Mouse (Mus musculus) hematopoietic multipotent progenitor cell, adult 10-12 weeks (in vitro differentiated cells): Measurements from ENCODE around the gene Pkd1. TPM values are rescaled to one million over a fixed set of nuclear protein-coding genes. Genes with fewer than 3 reads are reported as not detected.

ENCODE experiments used
- polyA plus RNA-seq: library from polyadenylated mRNA; stranded (reverse); fragments of >175 nt; gene quantifications from 2 replicates; pipeline ENCODE4 v1.2.3, GENCODE M21; 2012; ENCODE audit warnings: low replicate concordance

Pkd1 gene
- polyA plus RNA-seq = 24.7 and 24.9 TPM in 2 replicates

DNA sequence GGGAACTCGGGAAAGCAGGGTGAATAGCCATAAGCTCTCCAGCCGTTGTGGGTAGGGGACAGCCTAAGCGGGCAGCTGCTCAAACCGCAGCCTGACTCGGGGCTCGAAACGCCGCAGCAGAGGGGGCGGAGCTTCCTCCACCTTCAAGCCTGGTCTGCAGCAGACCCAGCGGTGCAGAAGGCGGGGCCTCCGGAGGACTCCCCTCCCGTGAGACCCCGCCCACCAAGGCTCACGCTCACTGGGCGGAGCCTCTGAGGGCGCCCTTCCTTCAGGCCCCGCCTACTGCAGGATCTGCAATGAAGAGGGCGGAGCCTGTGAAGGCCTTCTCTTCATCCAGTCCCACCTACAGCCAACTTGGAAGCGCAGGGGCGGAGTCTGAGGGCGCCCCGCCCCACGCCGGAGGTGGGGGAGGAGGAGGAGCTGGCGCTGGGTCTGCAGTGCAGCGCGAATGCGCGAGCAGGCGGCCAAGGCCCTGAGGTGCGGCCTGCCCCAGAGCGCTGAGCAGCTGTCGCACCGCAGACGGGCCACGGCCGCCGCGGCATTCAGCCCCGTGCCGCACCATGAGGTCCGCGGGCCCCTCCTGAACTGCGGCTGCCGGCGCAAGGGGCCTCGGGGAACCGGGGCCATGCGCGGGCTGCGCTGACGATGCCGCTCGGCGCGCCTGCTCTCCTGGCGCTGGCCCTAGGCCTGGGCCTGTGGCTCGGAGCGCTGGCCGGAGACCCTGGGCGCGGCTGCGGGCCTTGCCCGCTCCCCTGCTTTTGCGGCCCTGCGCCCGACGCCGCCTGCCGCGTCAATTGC lies at the start of gene Pkd1:
Gene Pkd1, plus strand, starts transcription at position 217 of the 798 bp plus-strand sequence.

DNA sequence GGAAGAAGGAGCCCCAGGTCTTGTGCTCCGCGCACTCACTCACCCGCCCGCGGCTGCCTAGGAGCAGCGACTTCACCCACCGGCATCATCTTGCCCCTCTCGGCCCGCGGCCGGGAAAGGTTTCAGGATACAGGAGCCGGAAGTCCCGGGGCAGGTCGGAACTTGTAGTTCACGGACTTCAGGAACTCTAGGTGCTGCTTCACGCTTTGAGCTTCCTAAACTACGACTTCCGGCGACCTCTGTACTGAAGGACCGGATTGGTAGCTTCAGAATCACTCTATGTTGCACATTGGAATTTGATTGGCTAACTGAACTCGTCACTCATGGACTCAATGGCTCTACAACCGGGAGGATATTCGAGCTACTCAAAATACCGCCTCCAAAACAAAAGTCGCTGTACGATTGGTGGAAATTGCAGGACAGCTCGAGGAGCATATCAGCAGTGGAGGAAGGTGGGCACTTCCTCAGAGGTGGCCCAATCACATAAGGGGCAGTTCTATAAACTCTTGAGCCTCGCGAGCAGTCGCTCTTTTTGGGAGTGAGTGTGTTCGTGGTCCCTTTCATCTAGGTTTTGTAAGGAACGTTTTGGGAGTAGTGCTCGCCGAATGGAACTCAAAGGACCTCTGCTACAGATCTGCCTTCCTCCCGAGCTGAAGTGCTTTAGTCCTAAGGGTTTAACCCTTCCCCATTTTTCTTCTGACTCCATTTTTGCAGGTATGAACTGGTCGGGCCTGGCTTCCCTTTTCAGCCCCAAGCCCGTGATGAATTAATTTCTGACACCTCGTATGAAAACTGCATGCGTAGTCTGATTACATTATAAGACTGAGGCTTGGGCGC lies 21.7 kb upstream of the Pkd1 start, which contains the start of gene Traf7:
Gene Traf7, minus strand, starts transcription at position 216 of the 837 bp plus-strand sequence.

DNA sequence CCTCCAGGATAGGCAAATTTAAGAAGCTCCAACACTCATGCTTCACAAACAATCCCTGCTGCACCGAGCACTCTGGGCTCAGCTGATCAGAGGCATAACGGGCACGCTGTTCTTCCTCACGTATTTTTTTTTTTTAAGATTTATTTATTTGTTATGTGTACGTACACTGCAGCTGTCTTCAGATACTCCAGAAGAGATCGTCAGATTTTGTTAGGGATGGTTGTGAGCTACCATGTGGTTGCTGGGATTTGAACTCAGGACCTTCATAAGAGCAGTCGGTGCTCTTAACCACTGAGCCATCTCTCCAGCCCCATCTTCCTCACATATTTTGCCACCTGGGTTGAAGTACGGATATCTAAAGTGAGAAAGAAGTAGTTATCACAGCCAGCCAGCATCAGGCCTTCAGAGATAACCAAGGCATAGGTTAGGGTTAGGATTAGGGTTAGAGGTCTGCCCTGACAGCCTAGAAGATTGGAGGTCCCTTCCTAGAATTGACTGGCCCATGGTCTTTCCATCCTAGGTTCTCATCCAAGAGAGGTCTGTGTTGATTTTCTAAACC lies 15.4 kb upstream of the Pkd1 start, which contains the start of gene Rab26:
Gene Rab26, minus strand, starts transcription at position 51 of the 559 bp plus-strand sequence.

DNA sequence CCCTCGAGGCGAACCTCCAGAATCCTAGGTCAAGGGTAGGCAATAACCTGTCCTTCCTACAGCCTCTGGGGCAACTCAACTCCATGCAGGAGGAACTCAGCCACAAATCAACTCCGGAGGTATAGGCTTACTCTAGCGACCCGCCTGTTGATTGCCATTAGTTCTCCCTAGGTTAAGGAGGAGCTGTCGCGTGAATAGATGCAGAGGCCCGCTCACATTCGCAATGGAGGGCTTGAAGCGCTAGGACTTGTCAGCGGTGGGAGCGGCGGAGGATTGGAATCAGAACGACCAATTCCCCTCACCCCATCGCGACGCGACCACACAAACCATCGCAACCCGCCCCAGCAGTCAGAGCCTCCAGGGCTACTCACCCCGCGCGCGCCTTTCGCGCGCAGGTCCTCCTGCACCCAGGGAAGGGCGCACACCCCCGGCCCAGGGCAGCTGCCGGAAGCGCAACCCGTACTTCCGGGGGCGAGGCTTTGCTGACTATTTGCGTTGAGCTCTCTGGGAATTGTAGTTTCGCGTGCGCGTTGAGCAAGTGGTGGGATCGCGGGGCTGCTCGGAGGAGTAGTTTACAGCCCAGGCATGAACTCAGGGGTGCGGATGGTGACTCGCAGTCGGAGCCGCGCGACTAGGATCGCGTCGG lies 82.7 kb downstream of the Pkd1 start, which contains the start of the genes Tsc2 and Nthl1:
Gene Tsc2, minus strand, starts transcription at position 464 of the 646 bp plus-strand sequence.
Gene Nthl1, plus strand, starts transcription at position 514 of the 646 bp plus-strand sequence.

Other genes starting within 250 kb of the Pkd1 start
- not detected in 2 replicates for gene Abca17, start 198.8 kb upstream of the Pkd1 start, polyA plus RNA-seq
- 21.5 and 52.7 TPM in 2 replicates for gene Abca3, start 197.9 kb upstream of the Pkd1 start, polyA plus RNA-seq
- 102 and 132 TPM in 2 replicates for gene Rnps1, start 135.3 kb upstream of the Pkd1 start, polyA plus RNA-seq
- gene Eci1, start 123.2 kb upstream of the Pkd1 start, polyA plus RNA-seq = 29.8 and 42.0 TPM in 2 replicates
- 0.31 and 0.68 TPM in 2 replicates for gene Dnase1l2, start 106.7 kb upstream of the Pkd1 start, polyA plus RNA-seq
- 32.1 and 40.4 TPM in 2 replicates for gene E4f1, start 79.5 kb upstream of the Pkd1 start, polyA plus RNA-seq
- 27.9 and 34.1 TPM in 2 replicates for gene Pgp, start 79.4 kb upstream of the Pkd1 start, polyA plus RNA-seq
- 0.24 and 0.74 TPM in 2 replicates for gene Bricd5, start 76.0 kb upstream of the Pkd1 start, polyA plus RNA-seq
- gene Mlst8, start 70.8 kb upstream of the Pkd1 start, polyA plus RNA-seq = 5.3 and 8.0 TPM in 2 replicates
- 0.02 and 0.07 TPM in 2 replicates for gene Caskin1, start 61.2 kb upstream of the Pkd1 start, polyA plus RNA-seq
- 156 and 190 TPM in 2 replicates for gene Traf7, start 21.9 kb upstream of the Pkd1 start, polyA plus RNA-seq
- 0.76 and 1.9 TPM in 2 replicates for gene Rab26, start 15.6 kb upstream of the Pkd1 start, polyA plus RNA-seq
- 37.6 and 45.7 TPM in 2 replicates for gene Tsc2, start 82.8 kb downstream of the Pkd1 start, polyA plus RNA-seq
- gene Nthl1, start 82.8 kb downstream of the Pkd1 start, polyA plus RNA-seq = 3.8 and 6.9 TPM in 2 replicates
- 3.8 and 6.4 TPM in 2 replicates for gene Slc9a3r2, start 100.5 kb downstream of the Pkd1 start, polyA plus RNA-seq
- 0.36 and 0.52 TPM in 2 replicates for gene Npw, start 108.6 kb downstream of the Pkd1 start, polyA plus RNA-seq
- gene Zfp598, start 119.9 kb downstream of the Pkd1 start, polyA plus RNA-seq = 56.2 and 93.5 TPM in 2 replicates
- 0.15 and 0.24 TPM in 2 replicates for gene Syngr3, start 140.1 kb downstream of the Pkd1 start, polyA plus RNA-seq
- gene Gfer, start 146.3 kb downstream of the Pkd1 start, polyA plus RNA-seq = 52.3 and 54.6 TPM in 2 replicates
- 5.9 and 10.3 TPM in 2 replicates for gene Noxo1, start 146.4 kb downstream of the Pkd1 start, polyA plus RNA-seq
- gene Tbl3, start 157.8 kb downstream of the Pkd1 start, polyA plus RNA-seq = 8.7 and 12.3 TPM in 2 replicates
- 0.16 and 0.36 TPM in 2 replicates for gene Rnf151, start 168.2 kb downstream of the Pkd1 start, polyA plus RNA-seq
- 42.1 and 88.6 TPM in 2 replicates for gene Rps2, start 168.3 kb downstream of the Pkd1 start, polyA plus RNA-seq
- gene Ndufb10, start 174.6 kb downstream of the Pkd1 start, polyA plus RNA-seq = 220 and 325 TPM in 2 replicates
- gene Rpl3l, start 178.0 kb downstream of the Pkd1 start, polyA plus RNA-seq = 0.31 and 0.38 TPM in 2 replicates
- 43.6 and 56.0 TPM in 2 replicates for gene Msrb1, start 186.8 kb downstream of the Pkd1 start, polyA plus RNA-seq
- gene Hs3st6, start 203.2 kb downstream of the Pkd1 start, polyA plus RNA-seq = 0.94 and 2.2 TPM in 2 replicates